Mouse (Mus musculus): ENCODE results near the gene Armc10. TPM values are rescaled to one million over a fixed set of nuclear protein-coding genes. Genes with fewer than 3 reads are reported as not detected.
A peak's percentile ranks its signal among the peaks of the same experiment; 100 is the strongest.
"Not testable (repeated sequence)": the region's sequence is repeated elsewhere in the genome, so short reads cannot be mapped to it uniquely, and the experiment has no call there.

The Armc10 gene
- 10 to 100 TPM; 20.8 to 24.0 TPM for total RNA-seq (2021)

- DNase-seq, result peak; percentile 84
Measured at GRCm38 (mm10) chr5:21645439-21646132, at the start of gene Armc10, which contains the start of gene Fbxl13. Gene Armc10, plus strand, starts transcription at chr5:21645813. Gene Fbxl13, minus strand, starts transcription at chr5:21645634.

- DNase-seq, result not testable (repeated sequence)
Measured at GRCm38 (mm10) chr5:21599536-21599935, 46.1 kb upstream of the Armc10 start.

DNA sequence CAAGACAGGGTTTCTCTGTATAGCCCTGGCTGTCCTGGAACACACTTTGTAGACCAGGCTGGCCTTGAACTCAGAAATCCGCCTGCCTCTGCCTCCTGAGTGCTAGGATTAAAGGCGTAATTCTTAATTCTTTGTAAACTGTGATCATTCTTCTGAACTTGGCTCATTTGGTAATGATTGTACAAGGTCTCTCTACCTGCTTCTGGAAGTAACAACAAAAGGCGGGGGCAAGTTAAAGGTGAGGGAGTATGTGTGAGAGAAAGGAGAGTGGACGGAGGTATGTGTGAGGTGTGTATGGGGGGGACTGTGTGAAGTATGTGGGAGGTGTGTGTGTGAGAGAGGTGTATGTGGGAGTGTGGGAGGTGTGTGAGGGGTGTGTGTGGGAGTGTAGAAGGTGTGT is 45.7 kb upstream of the Armc10 start:
- no peak for DNase-seq

DNA sequence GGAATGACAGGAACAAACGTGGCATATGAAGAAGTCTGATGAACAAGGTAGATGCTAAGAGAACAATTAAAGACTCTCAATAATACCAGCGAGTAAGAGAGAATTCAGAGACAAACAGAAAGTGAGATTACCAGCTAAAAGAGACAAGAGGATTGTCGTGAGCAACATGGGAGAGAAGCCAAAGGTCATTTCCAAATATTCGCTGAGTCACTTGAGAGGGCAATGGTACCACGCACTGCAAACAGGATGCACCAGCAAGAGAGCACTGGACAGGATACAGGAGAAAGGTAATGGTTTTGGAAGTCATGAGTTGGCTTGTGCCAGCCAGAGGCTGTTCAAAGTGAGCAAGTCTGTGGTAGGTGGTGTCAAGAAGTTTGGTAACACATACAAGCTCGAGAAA is 39.7 kb upstream of the Armc10 start:
- no peak for DNase-seq

GRCm38 (mm10) chr5:21608311-21609304 is 37.0 kb upstream of the Armc10 start:
- DNase-seq, result peak; percentile 3 to 11

DNA sequence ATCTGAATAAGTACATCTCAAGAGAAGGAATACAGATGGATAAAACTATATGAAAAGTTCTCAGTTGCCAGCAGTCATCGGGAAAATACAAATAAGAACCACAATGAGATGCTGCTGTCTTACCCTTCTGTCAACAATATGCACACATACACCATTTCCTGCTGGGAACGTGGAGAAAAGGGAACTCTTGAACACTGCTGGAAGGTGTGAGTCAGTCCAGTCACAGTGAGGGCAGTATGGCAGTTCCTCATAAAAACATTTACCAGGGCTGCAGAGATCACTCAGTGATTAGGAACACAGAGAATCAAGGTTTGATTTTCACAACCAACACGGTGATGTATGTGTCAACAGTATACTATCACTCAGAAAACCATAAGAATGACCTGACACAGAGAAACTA is 34.6 kb upstream of the Armc10 start:
- DNase-seq, result no peak

DNA sequence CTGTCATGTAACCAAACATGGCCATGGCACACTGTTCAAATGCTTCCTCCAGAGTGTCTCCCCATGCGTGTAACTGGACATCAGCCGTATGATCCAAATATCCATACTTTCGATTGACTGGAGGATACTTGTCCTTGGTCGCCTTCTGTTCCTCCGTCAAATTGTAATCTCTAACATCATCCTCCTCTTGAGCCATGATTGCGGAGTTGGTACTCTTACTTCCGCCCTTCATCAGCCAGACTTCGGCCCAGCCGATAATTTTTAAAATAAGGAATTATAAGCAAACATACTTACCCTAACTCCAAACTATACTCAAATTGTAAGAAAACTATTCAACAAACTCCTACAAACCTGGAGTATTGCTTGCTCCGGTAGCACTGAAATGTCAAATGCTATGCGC is 31.3 kb upstream of the Armc10 start:
- not testable (repeated sequence) for DNase-seq

DNA sequence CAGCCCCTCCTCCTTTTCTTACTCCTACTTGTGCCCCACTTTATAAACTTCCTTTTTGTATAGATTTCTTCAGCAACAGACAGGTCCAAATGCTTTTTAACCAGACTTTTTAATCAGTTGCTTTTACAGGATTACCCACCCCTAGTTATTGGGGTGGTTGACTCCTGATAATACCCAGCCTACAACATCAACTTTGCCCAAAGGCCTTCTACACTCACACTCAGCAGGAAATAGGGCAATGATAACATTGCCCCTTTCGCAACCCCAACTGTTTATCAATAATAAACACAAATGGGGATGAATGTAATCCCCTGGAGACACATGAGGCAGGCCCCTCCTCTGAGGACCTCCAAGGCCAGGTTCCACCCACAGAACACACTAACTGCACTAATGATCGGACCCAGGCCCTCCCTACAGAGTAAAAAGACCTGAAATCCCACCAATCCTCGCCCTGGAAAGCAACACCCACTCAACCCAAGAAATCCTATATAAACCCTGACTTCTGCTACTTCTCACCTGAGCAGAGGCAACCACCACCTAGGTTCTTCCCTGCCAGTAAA is 29.1 kb upstream of the Armc10 start:
- no peak for DNase-seq

GRCm38 (mm10) chr5:21625916-21626315 is 19.7 kb upstream of the Armc10 start:
- DNase-seq, result no peak

DNA sequence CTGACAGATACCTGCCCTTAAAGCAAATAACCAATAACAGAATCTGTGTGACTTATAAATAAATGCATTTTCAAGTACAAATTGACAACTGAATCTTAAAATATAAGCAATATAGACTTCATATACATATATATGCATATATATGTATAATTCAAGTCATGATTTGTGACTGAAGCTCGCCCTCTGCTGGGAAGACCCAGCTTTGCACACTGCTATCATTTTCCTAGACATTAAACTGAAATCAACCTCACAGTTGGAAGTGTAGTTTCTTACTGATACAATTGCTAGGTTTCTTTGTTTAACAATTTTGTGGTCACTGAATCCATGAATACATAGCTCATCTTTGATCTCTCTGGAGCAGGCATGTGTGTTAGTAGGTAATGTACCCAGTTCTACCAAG is 4.7 kb upstream of the Armc10 start:
- peak in 1 of 2 experiments; percentile 23 for DNase-seq

GRCm38 (mm10) chr5:21643606-21644005 is 2.0 kb upstream of the Armc10 start:
- no peak for DNase-seq

DNA sequence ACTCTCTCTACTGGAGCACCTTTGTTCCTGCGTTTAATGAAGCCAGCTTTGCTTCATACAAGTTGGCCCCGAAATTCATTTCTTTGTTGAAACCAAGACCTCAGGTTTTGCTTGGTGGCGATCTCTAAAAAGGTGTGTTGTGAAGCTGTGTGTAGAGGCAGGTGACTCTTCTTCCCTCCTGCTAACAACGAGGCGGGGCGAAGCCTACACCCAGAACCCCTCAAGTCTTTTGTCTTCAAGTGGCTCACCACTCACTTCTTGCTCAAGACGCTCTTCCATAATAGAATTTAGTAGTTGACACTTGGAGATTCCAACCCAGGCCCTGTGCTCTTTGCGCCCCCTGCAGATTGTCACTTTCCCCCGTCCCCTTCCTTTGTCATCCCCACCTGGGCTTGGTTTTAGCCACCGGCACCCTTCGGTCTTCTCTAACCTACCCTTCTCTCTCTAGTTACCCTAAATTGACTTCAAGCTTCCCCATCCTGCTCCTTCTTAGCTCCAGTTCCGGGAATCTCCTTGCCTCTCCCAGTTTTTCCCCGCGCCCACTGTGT is 648 bp upstream of the Armc10 start:
- no peak for DNase-seq

- DNase-seq, result no peak
Measured at GRCm38 (mm10) chr5:21646133-21646491, 499 bp downstream of the Armc10 start.

DNA sequence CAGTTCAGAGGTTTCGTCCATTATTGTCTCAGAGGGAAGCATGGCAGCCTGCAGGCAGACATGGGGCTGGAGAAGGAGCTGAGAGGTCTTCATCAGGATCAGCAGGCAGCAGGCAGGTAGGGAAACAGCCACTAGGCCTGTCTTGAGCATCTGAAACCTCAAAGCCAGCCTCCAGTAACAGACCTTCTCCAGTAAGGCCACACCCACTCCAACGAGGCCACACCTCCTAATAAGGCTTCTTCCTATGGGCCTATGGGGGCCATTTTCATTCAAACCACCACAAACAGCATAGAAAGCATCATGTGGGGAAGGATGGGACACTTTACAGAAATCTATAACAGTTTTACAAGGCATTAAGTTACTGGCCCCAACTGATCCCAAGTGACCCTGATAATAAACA is 5.1 kb downstream of the Armc10 start:
- no peak for DNase-seq

DNA sequence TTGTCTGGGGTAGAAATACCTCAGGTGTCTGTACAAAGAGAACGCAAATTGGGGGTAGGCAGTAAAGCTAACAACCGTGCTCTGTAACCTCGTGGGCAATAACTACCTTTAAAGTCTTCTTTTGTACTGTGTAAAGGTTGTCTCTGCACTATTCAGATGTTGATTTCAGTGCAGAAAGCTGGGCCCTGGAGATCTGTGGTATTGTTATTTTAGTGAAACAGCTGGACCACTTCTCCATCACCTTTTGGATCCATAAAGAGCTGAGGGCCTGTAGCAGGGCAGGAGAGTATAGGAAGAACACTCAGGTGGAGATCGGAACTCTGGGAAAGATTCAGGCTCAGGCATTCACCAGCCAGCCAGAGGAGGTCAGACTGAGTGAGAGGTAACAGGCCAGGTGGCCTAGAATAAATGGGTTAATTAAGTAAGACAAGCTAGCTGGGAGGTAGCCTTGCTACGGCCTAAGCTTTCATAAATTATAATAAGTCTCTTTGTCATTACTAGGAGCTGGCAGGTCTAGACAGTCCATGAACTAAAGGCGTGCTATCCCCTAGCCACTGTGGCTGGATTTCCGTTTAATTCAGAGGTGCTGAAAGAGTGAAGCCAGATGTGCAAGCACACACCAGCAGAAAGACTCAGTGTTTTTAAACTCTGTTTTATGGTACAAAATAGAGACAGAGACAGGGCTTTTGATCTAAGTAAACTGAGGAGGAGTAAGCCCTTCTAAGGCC is 6.4 kb downstream of the Armc10 start:
- DNase-seq, result no peak

GRCm38 (mm10) chr5:21656912-21657311 is 11.3 kb downstream of the Armc10 start:
- no peak for DNase-seq

GRCm38 (mm10) chr5:21658038-21658437 is 12.4 kb downstream of the Armc10 start:
- DNase-seq, result no peak

DNA sequence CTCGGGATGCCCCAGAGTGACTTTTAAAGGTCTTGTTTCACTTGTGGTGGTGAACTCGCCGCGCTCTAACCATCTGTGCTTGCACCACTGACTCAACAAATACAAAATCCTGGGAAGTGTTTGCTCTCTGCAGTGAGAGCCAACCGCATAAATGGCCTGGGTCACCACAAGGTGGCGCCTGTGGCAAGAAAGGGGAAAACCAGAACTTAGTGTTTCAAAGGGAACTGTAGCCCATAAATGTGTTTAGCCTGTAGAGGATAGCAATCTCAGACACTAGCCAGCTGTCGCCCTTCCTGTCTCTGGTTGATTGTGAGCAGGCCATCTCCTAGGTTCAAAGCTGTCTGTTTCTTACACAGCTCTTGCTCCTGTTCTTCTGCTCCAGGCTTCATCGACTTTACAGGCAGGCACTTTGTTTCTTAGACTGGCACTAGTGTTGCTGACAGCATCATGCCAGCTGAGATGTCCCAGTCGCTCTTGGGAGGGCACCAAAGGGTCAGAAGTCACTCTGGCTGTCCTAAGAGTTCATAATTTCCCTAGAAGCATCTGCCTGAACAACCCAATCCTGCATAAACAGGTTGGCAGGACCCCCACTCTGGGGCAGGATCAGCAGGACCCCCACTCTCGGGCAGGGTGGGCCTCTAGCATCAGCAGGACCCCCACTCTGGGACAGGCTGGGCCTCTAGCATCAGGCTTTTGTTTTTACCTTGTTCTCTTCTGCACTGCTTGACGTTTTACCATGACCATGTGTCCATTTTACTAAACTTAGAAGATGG is 13.2 kb downstream of the Armc10 start:
- peak; percentile 76 to 78 for DNase-seq

DNA sequence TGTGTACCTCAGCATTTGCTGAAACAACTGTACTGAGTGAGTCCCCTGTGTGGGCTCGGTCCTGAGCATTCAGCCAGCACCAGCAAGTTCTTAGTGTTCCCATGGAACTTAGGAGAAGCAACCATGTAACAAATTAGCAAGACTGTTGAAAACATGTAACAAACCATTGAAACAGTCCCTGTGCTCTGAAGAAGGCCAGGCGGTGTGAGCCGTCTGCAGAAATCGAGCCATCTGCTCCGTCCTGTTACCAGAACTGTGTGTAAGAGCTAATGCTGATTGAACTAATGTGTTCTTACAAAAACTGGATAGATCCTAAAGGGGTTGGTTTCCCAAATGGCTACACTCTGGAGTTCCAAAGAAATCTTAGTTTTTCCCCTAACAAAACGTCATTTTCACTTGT is 15.2 kb downstream of the Armc10 start:
- DNase-seq, result peak; percentile 48 to 55

GRCm38 (mm10) chr5:21663081-21663480 is 17.5 kb downstream of the Armc10 start:
- DNase-seq, result no peak

Measured in layer of hippocampus, postnatal 36 days (tissue).